Mouse (Mus musculus) layer of hippocampus, adult 11-12 months (tissue): Measurements from ENCODE around the gene Entpd2.

ENCODE experiments used
- DNase-seq: peaks from one replicate; pipeline ENCODE4 v3.0.0; 2022; ENCODE audit warnings: low spot score

The Entpd2 gene

GRCm38 (mm10) chr2:25395721-25396596, at the start of gene Entpd2:
TSS of gene Entpd2 (plus strand) at chr2:25395874.
- no peak for DNase-seq

- no peak for DNase-seq
Measured at GRCm38 (mm10) chr2:25348162-25348561, 47.5 kb upstream of the Entpd2 start.

- no peak for DNase-seq
Measured at GRCm38 (mm10) chr2:25349499-25349898, 46.2 kb upstream of the Entpd2 start.

GRCm38 (mm10) chr2:25350701-25351100, 45.0 kb upstream of the Entpd2 start:
- DNase-seq, result no peak

- no peak for DNase-seq
Measured at GRCm38 (mm10) chr2:25354211-25354610, 41.5 kb upstream of the Entpd2 start.

GRCm38 (mm10) chr2:25355419-25356066, 40.1 kb upstream of the Entpd2 start:
- DNase-seq, result no peak

- peak; percentile 88 for DNase-seq
Measured at GRCm38 (mm10) chr2:25356208-25357079, 39.2 kb upstream of the Entpd2 start, which contains the start of gene Dpp7. TSS of gene Dpp7 (minus strand) at chr2:25356359.

GRCm38 (mm10) chr2:25359848-25360247, 35.8 kb upstream of the Entpd2 start:
- no peak for DNase-seq

GRCm38 (mm10) chr2:25363478-25364178, 32.0 kb upstream of the Entpd2 start:
- no peak for DNase-seq

- no peak for DNase-seq
Measured at GRCm38 (mm10) chr2:25364313-25364712, 31.4 kb upstream of the Entpd2 start.

GRCm38 (mm10) chr2:25364761-25365090, 30.9 kb upstream of the Entpd2 start:
- DNase-seq, result no peak

- DNase-seq, result peak; percentile 76
Measured at GRCm38 (mm10) chr2:25365091-25365761, 30.4 kb upstream of the Entpd2 start, which contains the start of gene Uap1l1. TSS of gene Uap1l1 (minus strand) at chr2:25365682.

- no peak for DNase-seq
Measured at GRCm38 (mm10) chr2:25369996-25370395, 25.7 kb upstream of the Entpd2 start.

GRCm38 (mm10) chr2:25371764-25372643, 23.7 kb upstream of the Entpd2 start, which contains the start of gene Sapcd2:
TSS of gene Sapcd2 (plus strand) at chr2:25372321.
- DNase-seq, result peak; percentile 88

- DNase-seq, result no peak
Measured at GRCm38 (mm10) chr2:25372644-25373391, 22.9 kb upstream of the Entpd2 start.

GRCm38 (mm10) chr2:25373431-25373830, 22.2 kb upstream of the Entpd2 start:
- no peak for DNase-seq

GRCm38 (mm10) chr2:25376589-25376988, 19.1 kb upstream of the Entpd2 start:
- DNase-seq, result peak; percentile 61

- no peak for DNase-seq
Measured at GRCm38 (mm10) chr2:25384492-25384891, 11.2 kb upstream of the Entpd2 start.

- no peak for DNase-seq
Measured at GRCm38 (mm10) chr2:25391266-25391665, 4.4 kb upstream of the Entpd2 start.
